Mouse (Mus musculus): Measurements from ENCODE around the gene Gmppb. TPM values are rescaled to one million over a fixed set of nuclear protein-coding genes. Genes with fewer than 3 reads are reported as not detected.

Gene Gmppb
- total and polyA plus RNA-seq, 3 experiments: 17.9 to 20.9 (median 19.2) TPM

- Histone ChIP-seq H3K79me2 (replicated peaks; ENCODE audit: control insufficient read depth, extremely low read depth, insufficient read depth, poor library complexity, severe bottlenecking) (no peaks in the 10 kb centered on the region), H3K9me3 (replicated peaks; ENCODE audit: low read length) (no peaks in the 10 kb centered on the region), H3K4me3 (replicated peaks in 1 of 3; ENCODE audit: low read depth in 2 of 3, low read length in 2 of 3, poor library complexity in 1 of 3) (no peak overlapping the region), H3K4me1 (ENCODE audit: control insufficient read depth in 1 of 2, insufficient read depth in 2 of 2) (no peaks in the 10 kb centered on the region), H3K9ac (ENCODE audit: insufficient read depth, low read depth) (no peak overlapping the region), H3K27ac (ENCODE audit: insufficient read depth, low read depth) (no peak overlapping the region), H3K27me3 (replicated peaks) (no peaks in the 10 kb centered on the region), H3K36me3 (replicated peaks in 1 of 2; ENCODE audit: control insufficient read depth in 1 of 2, insufficient read depth in 1 of 2, low read length in 1 of 2) (peaks cover 91 to 98% of the 10 kb centered on the region in 2 experiments), H3K4me2 (ENCODE audit: insufficient read depth, low read depth, poor library complexity, severe bottlenecking) (no peak overlapping the region)
- dilution Hi-C loops (cut with MboI; ENCODE audit: extremely low pct_ligation_motif_present, extremely low pct_unique_long_range_greater_than_20kb, low sequenced_read_pairs): no loop called here
- TF ChIP-seq MEF2A (IDR thresholded peaks at IDR 0.05; ENCODE audit: borderline replicate concordance, low read depth, low read length) (no peak), MYC (IDR thresholded peaks at IDR 0.05; ENCODE audit: low read depth, low read length) (no peak), JUN (IDR thresholded peaks at IDR 0.05; ENCODE audit: insufficient read depth, low read depth, low read length) (no peak), PAX5 (IDR thresholded peaks at IDR 0.05; ENCODE audit: low read length) (no peak), USF2 (conservative IDR thresholded peaks at IDR 0.05; ENCODE audit: low read depth, low read length) (no peak), ZNF384 (IDR thresholded peaks at IDR 0.05; ENCODE audit: low read depth, low read length) (no peak), MAX (IDR thresholded peaks at IDR 0.05; ENCODE audit: low read length) (no peak)
- no peak for DNase-seq (ENCODE audit: extremely low read depth)
- in situ Hi-C loops (cut with MboI; ENCODE audit: low pct_ligation_motif_present, low pct_unique_long_range_greater_than_20kb, low sequenced_read_pairs): loop anchor here (5.0 kb wide), 1 partner anchor 155 kb away; no protein-coding TSS in a partner anchor
Observed at GRCm38 (mm10) chr9:108067199-108067598, 18.2 kb downstream of the Gmppb start.

GRCm38 (mm10) chr9:108067900-108068299 is 18.9 kb downstream of the Gmppb start:
- peak; percentile 86 for DNase-seq (ENCODE audit: extremely low read depth)
- H3K27me3 ChIP-seq (replicated peaks): no peaks in the 10 kb centered on the region
- no peak overlapping the region for H3K27ac ChIP-seq (ENCODE audit: insufficient read depth, low read depth)
- H3K79me2 ChIP-seq (replicated peaks; ENCODE audit: control insufficient read depth, extremely low read depth, insufficient read depth, poor library complexity, severe bottlenecking): no peaks in the 10 kb centered on the region
- H3K4me1 ChIP-seq (ENCODE audit: control insufficient read depth in 1 of 2, insufficient read depth in 2 of 2): no peaks in the 10 kb centered on the region
- H3K9ac ChIP-seq (ENCODE audit: insufficient read depth, low read depth): no peak overlapping the region
- in situ Hi-C loops (cut with MboI; ENCODE audit: low pct_ligation_motif_present, low pct_unique_long_range_greater_than_20kb, low sequenced_read_pairs): loop anchor here (5.0 kb wide), 1 partner anchor 156 kb away; no protein-coding TSS in a partner anchor
- dilution Hi-C loops (cut with MboI; ENCODE audit: extremely low pct_ligation_motif_present, extremely low pct_unique_long_range_greater_than_20kb, low sequenced_read_pairs): no loop called here
- TF ChIP-seq CHD2 (IDR thresholded peaks at IDR 0.05; ENCODE audit: low read length) (no peak), POLR2AphosphoS2 (IDR thresholded peaks at IDR 0.05; ENCODE audit: low read depth, low read length) (no peak), RCOR1 (conservative IDR thresholded peaks at IDR 0.05; ENCODE audit: low read depth, low read length) (no peak), SIN3A (IDR thresholded peaks at IDR 0.05; ENCODE audit: low read length) (no peak), CTCF (conservative IDR thresholded peaks at IDR 0.05 in 1 of 2, IDR thresholded peaks at IDR 0.05 in 1 of 2; ENCODE audit: low read depth in 2 of 2, low read length in 2 of 2) (peak; percentile 88 to 99), IRF4 (IDR thresholded peaks at IDR 0.05; ENCODE audit: low read depth, low read length) (no peak), ZNF384 (IDR thresholded peaks at IDR 0.05; ENCODE audit: low read depth, low read length) (no peak), TBP (conservative IDR thresholded peaks at IDR 0.05; ENCODE audit: low read depth, low read length) (no peak), ZC3H11A (IDR thresholded peaks at IDR 0.05; ENCODE audit: low read depth, low read length) (no peak), NELFE (IDR thresholded peaks at IDR 0.05; ENCODE audit: low read depth, low read length) (0 out of 2 replicates have a peak, but pooled peaks have one; percentile 18), SMC3 (IDR thresholded peaks at IDR 0.05; ENCODE audit: low read depth, low read length) (peak; percentile 65), RAD21 (IDR thresholded peaks at IDR 0.05; ENCODE audit: low read depth, low read length) (peak; percentile 77), MAX (IDR thresholded peaks at IDR 0.05; ENCODE audit: low read length) (no peak), USF2 (conservative IDR thresholded peaks at IDR 0.05; ENCODE audit: low read depth, low read length) (no peak), KAT2A (IDR thresholded peaks at IDR 0.05; ENCODE audit: insufficient replicate concordance, low read length) (no peak), MAZ (IDR thresholded peaks at IDR 0.05; ENCODE audit: low read depth, low read length) (no peak), POLR2A (IDR thresholded peaks at IDR 0.05; ENCODE audit: low read depth, low read length) (no peak), E2F4 (IDR thresholded peaks at IDR 0.05; ENCODE audit: insufficient replicate concordance, low read depth, low read length) (no peak), PAX5 (IDR thresholded peaks at IDR 0.05; ENCODE audit: low read length) (no peak), ELF1 (IDR thresholded peaks at IDR 0.05; ENCODE audit: low read depth, low read length) (no peak), HCFC1 (IDR thresholded peaks at IDR 0.05; ENCODE audit: low read depth, low read length) (no peak), JUND (conservative IDR thresholded peaks at IDR 0.05; ENCODE audit: low read depth, low read length) (no peak), ZKSCAN1 (IDR thresholded peaks at IDR 0.05; ENCODE audit: borderline replicate concordance, low read depth, low read length) (no peak), UBTF (IDR thresholded peaks at IDR 0.05; ENCODE audit: low read depth, low read length) (no peak)
- H3K36me3 ChIP-seq (replicated peaks in 1 of 2; ENCODE audit: control insufficient read depth in 1 of 2, insufficient read depth in 1 of 2, low read length in 1 of 2): peaks cover 90 to 98% of the 10 kb centered on the region in 2 experiments
- no peaks in the 10 kb centered on the region for H3K9me3 ChIP-seq (replicated peaks; ENCODE audit: low read length)
- H3K4me3 ChIP-seq (replicated peaks in 1 of 3; ENCODE audit: low read depth in 2 of 3, low read length in 2 of 3, poor library complexity in 1 of 3): no peak overlapping the region
- no peak overlapping the region for H3K4me2 ChIP-seq (ENCODE audit: insufficient read depth, low read depth, poor library complexity, severe bottlenecking)

All from CH12.LX (cell line).